8 mouse cellular contexts compared by ENCODE assay signal in the genomic region with DNA sequence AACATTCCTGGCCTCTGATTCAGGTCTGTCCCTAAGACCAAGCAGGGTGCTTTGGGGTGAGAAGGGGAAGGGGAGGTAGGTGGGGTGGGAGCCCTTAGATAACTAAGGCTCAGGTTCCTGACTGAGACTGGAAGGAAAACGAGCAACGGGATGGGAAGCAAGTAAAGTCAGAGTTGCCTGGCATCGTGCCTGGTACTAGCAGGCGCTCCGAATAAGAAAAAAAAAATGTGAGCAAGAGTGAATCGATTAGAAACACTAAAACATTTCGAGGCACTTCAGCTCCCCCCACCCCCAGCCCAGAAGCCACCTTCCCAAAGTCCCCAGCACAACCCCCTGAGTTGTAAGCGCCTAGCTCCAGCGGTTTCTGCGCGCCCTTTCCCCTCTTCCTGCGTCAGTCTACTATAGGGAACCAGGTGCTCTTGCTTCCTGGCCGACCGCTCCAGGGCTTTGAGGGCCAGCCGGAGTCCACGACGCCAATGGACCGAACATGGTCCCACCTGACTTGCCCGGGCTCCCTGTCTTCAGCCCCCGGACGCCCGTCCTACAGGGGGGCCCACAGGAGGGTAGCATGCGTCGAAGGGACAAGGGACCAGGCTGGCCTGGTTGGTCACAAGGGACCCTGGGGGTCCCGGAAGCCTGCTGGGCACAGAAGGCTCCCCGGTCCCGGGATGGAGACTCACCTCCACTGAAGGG. TPM values are rescaled to one million over a fixed set of nuclear protein-coding genes. Genes with fewer than 3 reads are reported as not detected.
A peak's percentile ranks its signal among the peaks of the same experiment; 100 is the strongest.
DNase-seq lines count a peak whose midpoint lies in the region; ATAC-seq and TF ChIP-seq lines count a peak whose summit lies in the region.

No protein-coding gene starts in this region.

- H3K27me3 ChIP-seq in heart, adult 2 months (ENCODE audit: control insufficient read depth, insufficient read depth, low read length), result no peaks in the 10 kb centered on the region
- no peaks in the 10 kb centered on the region for H3K27me3 ChIP-seq in hindbrain, embryonic 11.5 days (ENCODE audit: control insufficient read depth, insufficient read depth, low read length)
- no peaks in the 10 kb centered on the region for H3K27me3 ChIP-seq in liver, embryonic 13.5 days
- no peaks in the 10 kb centered on the region for H3K27me3 ChIP-seq in neural tube, embryonic 14.5 days (ENCODE audit: control insufficient read depth, insufficient read depth, low read length)

- peak; percentile 74 for ATAC-seq in hindbrain, embryonic 11.5 days (ENCODE audit: low FRiP score)
- ATAC-seq in liver, embryonic 13.5 days (ENCODE audit: low read depth), result no peak
- peak; percentile 68 for ATAC-seq in neural tube, embryonic 14.5 days (ENCODE audit: low read depth)

- peak in 1 of 2 experiments; percentile 33 for DNase-seq in heart, adult 2 months
- DNase-seq in heart, postnatal 25 days (ENCODE audit: low spot score), result no peak
- DNase-seq in hindbrain, embryonic 11.5 days (ENCODE audit: low spot score), result peak; percentile 2
- DNase-seq in liver, embryonic 13.5 days, result no peak
- DNase-seq in spleen, adult 18-20 months, result no peak
- no peak for DNase-seq in left cerebral cortex, postnatal 25 days (ENCODE audit: low spot score in 2 of 2)

- H3K4me1 ChIP-seq in heart, adult 2 months (ENCODE audit: control insufficient read depth, insufficient read depth, low read length), result no peaks in the 10 kb centered on the region
- H3K4me1 ChIP-seq in brown adipose tissue, adult 24 weeks (ENCODE audit: control insufficient read depth, insufficient read depth, insufficient read length, low read length), result no peaks in the 10 kb centered on the region
- no peaks in the 10 kb centered on the region for H3K4me1 ChIP-seq in hindbrain, embryonic 11.5 days (replicated peaks; ENCODE audit: control insufficient read depth, insufficient read depth, low read length)
- no peaks in the 10 kb centered on the region for H3K4me1 ChIP-seq in liver, embryonic 13.5 days (replicated peaks)
- H3K4me1 ChIP-seq in neural tube, embryonic 14.5 days (ENCODE audit: control insufficient read depth, insufficient read depth, low read length), result no peaks in the 10 kb centered on the region

- H3K79me2 ChIP-seq in heart, adult 2 months (replicated peaks; ENCODE audit: control insufficient read depth, insufficient read depth, low read length), result no peaks in the 10 kb centered on the region

- H3K27ac ChIP-seq in heart, adult 2 months, result peak overlapping the region; percentile 56
- no peak overlapping the region for H3K27ac ChIP-seq in brown adipose tissue, adult 24 weeks (replicated peaks; ENCODE audit: low read depth, low read length)
- no peak overlapping the region for H3K27ac ChIP-seq in hindbrain, embryonic 11.5 days (ENCODE audit: low read depth, low read length)
- H3K27ac ChIP-seq in liver, embryonic 13.5 days, result no peak overlapping the region
- H3K27ac ChIP-seq in neural tube, embryonic 14.5 days (ENCODE audit: low read depth, low read length), result no peak overlapping the region

- TF ChIP-seq EP300 in heart, adult 2 months (IDR thresholded peaks at IDR 0.05; ENCODE audit: insufficient read depth, low read depth, low read length), result no peak

- no peak for TF ChIP-seq POLR2A in heart, adult 2 months (IDR thresholded peaks at IDR 0.05; ENCODE audit: insufficient read depth, low read depth, low read length)

- TF ChIP-seq CTCF in heart, adult 2 months (IDR thresholded peaks at IDR 0.05), result no peak

- peak overlapping the region; percentile 54 for H3K4me3 ChIP-seq in heart, adult 2 months
- H3K4me3 ChIP-seq in brown adipose tissue, adult 24 weeks (ENCODE audit: insufficient read depth, low read depth, low read length), result peak overlapping the region; percentile 64
- peak overlapping the region; percentile 36 for H3K4me3 ChIP-seq in hindbrain, embryonic 11.5 days (ENCODE audit: low read depth, low read length)
- H3K4me3 ChIP-seq in liver, embryonic 13.5 days (replicated peaks), result peak overlapping the region; percentile 22
- H3K4me3 ChIP-seq in neural tube, embryonic 14.5 days (ENCODE audit: low read depth, low read length), result peak overlapping the region; percentile 33

- H3K36me3 ChIP-seq in heart, adult 2 months (ENCODE audit: control insufficient read depth, insufficient read depth, low read length), result no peaks in the 10 kb centered on the region
- no peaks in the 10 kb centered on the region for H3K36me3 ChIP-seq in hindbrain, embryonic 11.5 days (ENCODE audit: control insufficient read depth, insufficient read depth, low read length)
- H3K36me3 ChIP-seq in liver, embryonic 13.5 days, result no peaks in the 10 kb centered on the region
- H3K36me3 ChIP-seq in neural tube, embryonic 14.5 days (ENCODE audit: control insufficient read depth, insufficient read depth, low read length), result no peaks in the 10 kb centered on the region

- H3K9me3 ChIP-seq in hindbrain, embryonic 11.5 days (ENCODE audit: control insufficient read depth, low read length), result no peaks in the 10 kb centered on the region
- H3K9me3 ChIP-seq in liver, embryonic 13.5 days (replicated peaks), result no peaks in the 10 kb centered on the region
- H3K9me3 ChIP-seq in neural tube, embryonic 14.5 days (ENCODE audit: control insufficient read depth, low read length), result no peaks in the 10 kb centered on the region

- intact Hi-C loops in heart, adult 2 months (cut with DNase I), result loop anchor here (10.0 kb wide), 1 partner anchor 259 kb away; no protein-coding TSS in a partner anchor
- intact Hi-C loops in heart, postnatal 25 days (cut with DNase I), result no loop called here
- intact Hi-C loops in left cerebral cortex, postnatal 25 days (cut with DNase I), result no loop called here

- H3K4me2 ChIP-seq in hindbrain, embryonic 11.5 days (replicated peaks; ENCODE audit: low read depth, low read length), result peak overlapping the region; percentile 57
- H3K4me2 ChIP-seq in liver, embryonic 13.5 days, result peak overlapping the region; percentile 58
- H3K4me2 ChIP-seq in neural tube, embryonic 14.5 days (ENCODE audit: low read depth, low read length), result peak overlapping the region; percentile 52

- H3K9ac ChIP-seq in heart, adult 2 months (ENCODE audit: low read depth, low read length), result peak overlapping the region; percentile 52
- no peak overlapping the region for H3K9ac ChIP-seq in hindbrain, embryonic 11.5 days (ENCODE audit: low read depth, low read length)
- H3K9ac ChIP-seq in liver, embryonic 13.5 days, result no peak overlapping the region
- H3K9ac ChIP-seq in neural tube, embryonic 14.5 days (replicated peaks; ENCODE audit: low read depth, low read length), result no peak overlapping the region

- WGBS in heart, adult 2 months, result 23% methylated on average over 27 of the region's 27 CpGs
- 28% methylated on average over 27 of the region's 27 CpGs for WGBS in hindbrain, embryonic 11.5 days
- WGBS in liver, embryonic 13.5 days (ENCODE audit: insufficient replicate concordance), result 26% methylated on average over 26 of the region's 27 CpGs
- WGBS in neural tube, embryonic 14.5 days, result 27% methylated on average over 24 of the region's 27 CpGs

RNA-seq across cellular contexts. Expression of a gene that starts 0.5 kb away (rescaled TPM):
- under 1 TPM; 0.23 to 0.55 TPM for total RNA-seq in heart, adult 2 months (2021)
- 1.8 and 2.2 TPM in 2 replicates for polyA plus RNA-seq in heart, adult 2 months (2012; rRNA removed)
- total RNA-seq in heart, postnatal 25 days (2021), result under 1 TPM; 0.42 to 0.99 TPM
- 0.25 TPM in 1 of 2 replicates, not detected in the other for polyA plus RNA-seq in brown adipose tissue, adult 24 weeks (2012; ENCODE audit: insufficient read depth, insufficient read length, missing spikeins)
- 0.68 and 0.86 TPM in 2 replicates for polyA plus RNA-seq in hindbrain, embryonic 11.5 days (2014; fragmentation: Nextera tagmentation; extraction: Ambion mirVana)
- 0.13 TPM in 2 replicates for polyA plus RNA-seq in liver, embryonic 13.5 days (2015; fragmentation: Nextera tagmentation; extraction: Ambion mirVana)
- polyA plus RNA-seq in neural tube, embryonic 14.5 days (2014; fragmentation: Nextera tagmentation; extraction: Ambion mirVana), result 0.55 and 0.71 TPM in 2 replicates
- total RNA-seq in left cerebral cortex, postnatal 25 days (2021), result under 1 TPM; 0.37 to 0.41 TPM

RNA-seq across cellular contexts. Expression of a gene that starts 52.3 kb away (rescaled TPM):
- not detected for total RNA-seq in heart, adult 2 months (2021)
- not detected in 2 replicates for polyA plus RNA-seq in heart, adult 2 months (2012; rRNA removed)
- not detected for total RNA-seq in heart, postnatal 25 days (2021)
- not detected in 2 replicates for polyA plus RNA-seq in brown adipose tissue, adult 24 weeks (2012; ENCODE audit: insufficient read depth, insufficient read length, missing spikeins)
- polyA plus RNA-seq in hindbrain, embryonic 11.5 days (2014; fragmentation: Nextera tagmentation; extraction: Ambion mirVana), result not detected in 2 replicates
- polyA plus RNA-seq in liver, embryonic 13.5 days (2015; fragmentation: Nextera tagmentation; extraction: Ambion mirVana), result not detected in 2 replicates
- polyA plus RNA-seq in neural tube, embryonic 14.5 days (2014; fragmentation: Nextera tagmentation; extraction: Ambion mirVana), result not detected in 2 replicates
- total RNA-seq in left cerebral cortex, postnatal 25 days (2021), result not detected
